Mouse (Mus musculus): Measurements from ENCODE around the gene Adora1. TPM values are rescaled to one million over a fixed set of nuclear protein-coding genes. Genes with fewer than 3 reads are reported as not detected.

Gene Adora1
- polyA plus RNA-seq, 1 experiment, result 28.0 TPM

DNA sequence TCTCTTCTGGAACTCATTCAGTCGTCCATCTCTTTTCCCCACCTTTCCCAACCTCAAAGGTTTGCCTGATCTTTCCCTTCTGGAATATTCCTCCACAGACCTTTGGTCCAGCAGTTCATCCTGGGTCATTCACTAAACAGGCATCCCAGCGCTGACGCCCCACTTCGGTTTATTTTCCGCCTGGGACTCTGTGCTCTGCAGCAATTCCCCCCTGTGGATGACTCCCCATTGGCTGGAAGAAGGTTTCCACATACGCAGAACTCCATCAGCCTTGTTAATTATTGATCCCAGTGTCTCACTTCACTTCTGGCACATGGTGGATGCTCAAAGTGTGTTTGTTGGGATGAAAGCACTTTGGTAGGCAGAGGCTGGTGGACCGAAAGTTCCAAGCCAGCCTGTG is 71.8 kb downstream of the Adora1 start:
- TF ChIP-seq POLR2A (IDR thresholded peaks at IDR 0.05; ENCODE audit: control insufficient read depth, low read depth, low read length) (no peak), CTCF (IDR thresholded peaks at IDR 0.05; ENCODE audit: control insufficient read depth, insufficient read depth, insufficient replicate concordance, low read depth, low read length) (no peak)
- Histone ChIP-seq H3K27me3 (ENCODE audit: control insufficient read depth, insufficient read depth, low read length) (no peaks in the 10 kb centered on the region), H3K36me3 (ENCODE audit: control insufficient read depth, insufficient read depth, low read length) (no peaks in the 10 kb centered on the region), H3K4me1 (ENCODE audit: control insufficient read depth, insufficient read depth, low read length) (no peaks in the 10 kb centered on the region), H3K4me3 (ENCODE audit: control insufficient read depth, low read depth, low read length) (no peak overlapping the region), H3K27ac (ENCODE audit: control insufficient read depth, insufficient read depth, low read depth, low read length) (no peak overlapping the region)

DNA sequence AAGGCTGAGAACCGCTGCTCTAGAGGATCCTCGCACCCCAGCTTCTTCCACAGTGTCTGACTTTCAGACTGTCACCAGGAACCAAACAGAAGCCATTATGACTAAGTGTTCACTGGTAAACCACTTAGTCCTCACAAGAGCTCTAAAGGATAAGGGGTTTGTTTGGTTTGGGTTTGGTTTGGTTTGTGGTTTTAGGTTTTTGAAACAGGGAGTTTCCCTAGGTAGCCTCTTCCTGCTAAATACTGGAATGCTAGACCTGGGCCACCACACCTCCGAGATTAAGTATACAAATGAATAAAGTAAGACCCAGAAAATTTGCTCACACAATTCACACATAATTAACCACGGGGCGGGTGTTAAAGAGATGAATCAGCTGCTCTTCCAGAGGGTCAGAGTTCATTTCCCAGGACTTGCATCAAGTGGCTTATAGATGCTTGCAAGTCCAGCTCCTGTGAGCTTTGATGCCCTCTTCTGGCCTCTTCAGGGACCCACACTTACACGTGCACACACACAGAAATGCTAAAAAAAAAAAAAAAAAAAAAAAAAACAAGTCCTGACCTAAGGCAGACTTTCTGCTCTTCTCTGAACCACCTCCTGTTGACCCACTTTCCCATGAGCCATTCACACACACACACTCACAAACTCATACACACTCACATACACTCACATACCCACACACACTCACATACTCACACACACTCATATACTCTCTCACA is 72.6 kb downstream of the Adora1 start:
- H3K4me1 ChIP-seq (ENCODE audit: control insufficient read depth, insufficient read depth, low read length), result no peaks in the 10 kb centered on the region
- no peaks in the 10 kb centered on the region for H3K36me3 ChIP-seq (ENCODE audit: control insufficient read depth, insufficient read depth, low read length)
- no peak for TF ChIP-seq POLR2A (IDR thresholded peaks at IDR 0.05; ENCODE audit: control insufficient read depth, low read depth, low read length)
- no peak for TF ChIP-seq CTCF (IDR thresholded peaks at IDR 0.05; ENCODE audit: control insufficient read depth, insufficient read depth, insufficient replicate concordance, low read depth, low read length)
- no peaks in the 10 kb centered on the region for H3K27me3 ChIP-seq (ENCODE audit: control insufficient read depth, insufficient read depth, low read length)
- H3K27ac ChIP-seq (ENCODE audit: control insufficient read depth, insufficient read depth, low read depth, low read length), result no peak overlapping the region
- H3K4me3 ChIP-seq (ENCODE audit: control insufficient read depth, low read depth, low read length), result no peak overlapping the region

DNA sequence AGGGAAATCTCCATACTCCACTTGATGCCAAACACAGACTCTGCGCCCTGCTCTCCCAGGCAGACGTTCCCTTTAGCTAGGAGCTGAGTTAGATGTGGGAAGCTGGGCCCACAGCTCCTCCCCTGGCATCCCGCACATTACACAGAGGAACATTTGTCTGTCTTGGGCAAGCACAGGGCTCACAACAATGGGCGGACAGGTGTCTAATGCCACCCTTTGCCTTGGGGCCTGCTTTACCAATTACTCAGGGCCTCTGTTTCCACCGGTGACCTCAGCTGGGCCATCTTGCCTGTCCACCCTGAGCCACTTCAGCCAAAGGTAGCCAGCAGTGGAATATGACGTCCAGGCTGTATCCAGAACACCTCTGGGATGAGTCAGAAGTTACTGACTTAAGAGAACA is 73.8 kb downstream of the Adora1 start:
- no peaks in the 10 kb centered on the region for H3K27me3 ChIP-seq (ENCODE audit: control insufficient read depth, insufficient read depth, low read length)
- no peaks in the 10 kb centered on the region for H3K36me3 ChIP-seq (ENCODE audit: control insufficient read depth, insufficient read depth, low read length)
- no peak for TF ChIP-seq CTCF (IDR thresholded peaks at IDR 0.05; ENCODE audit: control insufficient read depth, insufficient read depth, insufficient replicate concordance, low read depth, low read length)
- no peak overlapping the region for H3K4me3 ChIP-seq (ENCODE audit: control insufficient read depth, low read depth, low read length)
- H3K4me1 ChIP-seq (ENCODE audit: control insufficient read depth, insufficient read depth, low read length), result no peaks in the 10 kb centered on the region
- H3K27ac ChIP-seq (ENCODE audit: control insufficient read depth, insufficient read depth, low read depth, low read length), result no peak overlapping the region

DNA sequence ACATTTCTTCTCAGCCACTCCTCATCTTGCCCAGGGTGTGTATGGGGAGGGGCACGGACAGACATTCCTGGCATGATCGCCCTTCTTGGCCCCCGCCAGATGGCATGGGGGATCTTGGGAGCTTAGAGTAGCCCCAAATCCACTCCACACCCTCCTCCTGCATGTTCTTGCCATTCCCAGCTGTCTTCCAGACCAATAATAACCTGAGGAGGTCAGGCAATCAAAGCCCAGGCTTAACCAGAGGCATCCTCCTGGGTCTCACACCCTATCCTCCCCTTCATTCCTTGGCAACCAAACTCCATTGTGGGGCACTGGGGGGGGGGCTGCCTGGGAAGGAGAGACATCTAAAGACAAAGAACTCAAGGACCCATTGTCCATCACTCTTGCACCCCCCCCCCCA is 74.8 kb downstream of the Adora1 start:
- Histone ChIP-seq H3K4me3 (ENCODE audit: control insufficient read depth, low read depth, low read length) (no peak overlapping the region), H3K36me3 (ENCODE audit: control insufficient read depth, insufficient read depth, low read length) (no peaks in the 10 kb centered on the region), H3K27me3 (ENCODE audit: control insufficient read depth, insufficient read depth, low read length) (no peaks in the 10 kb centered on the region), H3K27ac (ENCODE audit: control insufficient read depth, insufficient read depth, low read depth, low read length) (no peak overlapping the region), H3K4me1 (ENCODE audit: control insufficient read depth, insufficient read depth, low read length) (no peaks in the 10 kb centered on the region)
- no peak for TF ChIP-seq POLR2A (IDR thresholded peaks at IDR 0.05; ENCODE audit: control insufficient read depth, low read depth, low read length)
- no peak for TF ChIP-seq CTCF (IDR thresholded peaks at IDR 0.05; ENCODE audit: control insufficient read depth, insufficient read depth, insufficient replicate concordance, low read depth, low read length)

DNA sequence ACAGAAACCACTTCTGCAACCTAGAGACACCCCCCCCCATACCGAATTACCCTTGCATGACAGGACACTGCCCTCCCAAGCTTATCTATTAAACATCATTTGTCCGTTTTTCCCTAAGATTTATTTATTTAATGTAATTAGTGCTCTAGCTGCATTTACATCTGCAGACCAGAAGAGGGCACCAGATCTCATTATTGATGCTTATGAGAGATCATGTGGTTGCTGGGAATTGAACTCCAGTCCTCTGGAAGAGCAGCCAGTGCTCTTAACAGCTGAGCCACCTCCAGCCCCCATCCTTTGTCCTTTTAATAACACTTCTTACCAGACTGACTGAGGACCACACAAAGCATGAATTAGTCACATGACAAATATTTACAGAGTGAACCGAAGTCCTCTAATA is 80.6 kb downstream of the Adora1 start:
- Histone ChIP-seq H3K4me1 (ENCODE audit: control insufficient read depth, insufficient read depth, low read length) (no peaks in the 10 kb centered on the region), H3K4me3 (ENCODE audit: control insufficient read depth, low read depth, low read length) (no peak overlapping the region), H3K36me3 (ENCODE audit: control insufficient read depth, insufficient read depth, low read length) (no peaks in the 10 kb centered on the region), H3K27ac (ENCODE audit: control insufficient read depth, insufficient read depth, low read depth, low read length) (no peak overlapping the region), H3K27me3 (ENCODE audit: control insufficient read depth, insufficient read depth, low read length) (no peaks in the 10 kb centered on the region)
- TF ChIP-seq POLR2A (IDR thresholded peaks at IDR 0.05; ENCODE audit: control insufficient read depth, low read depth, low read length) (no peak), CTCF (IDR thresholded peaks at IDR 0.05; ENCODE audit: control insufficient read depth, insufficient read depth, insufficient replicate concordance, low read depth, low read length) (no peak)

DNA sequence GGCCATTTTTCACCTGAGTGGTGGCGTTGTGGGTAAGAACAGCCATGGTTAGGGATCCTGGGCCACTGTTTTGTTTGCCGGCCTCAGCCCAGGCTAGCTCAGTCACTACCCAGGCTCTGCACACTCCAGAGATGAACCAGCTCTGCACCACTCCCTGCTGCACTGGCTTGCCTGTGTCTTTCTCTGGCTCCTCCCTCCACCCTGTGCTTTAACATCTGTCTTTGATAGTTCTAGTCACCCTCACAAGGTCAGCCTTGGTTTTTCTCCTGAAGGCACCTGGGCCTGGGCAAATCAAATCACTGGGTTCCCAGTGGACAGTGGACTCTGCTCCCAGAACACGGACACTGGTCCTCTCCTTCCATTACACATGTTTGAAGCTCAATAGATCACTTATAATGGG is 81.1 kb downstream of the Adora1 start:
- no peaks in the 10 kb centered on the region for H3K27me3 ChIP-seq (ENCODE audit: control insufficient read depth, insufficient read depth, low read length)
- no peak overlapping the region for H3K4me3 ChIP-seq (ENCODE audit: control insufficient read depth, low read depth, low read length)
- TF ChIP-seq CTCF (IDR thresholded peaks at IDR 0.05; ENCODE audit: control insufficient read depth, insufficient read depth, insufficient replicate concordance, low read depth, low read length) (no peak), POLR2A (IDR thresholded peaks at IDR 0.05; ENCODE audit: control insufficient read depth, low read depth, low read length) (no peak)
- H3K4me1 ChIP-seq (ENCODE audit: control insufficient read depth, insufficient read depth, low read length), result no peaks in the 10 kb centered on the region
- no peak overlapping the region for H3K27ac ChIP-seq (ENCODE audit: control insufficient read depth, insufficient read depth, low read depth, low read length)
- H3K36me3 ChIP-seq (ENCODE audit: control insufficient read depth, insufficient read depth, low read length), result no peaks in the 10 kb centered on the region

DNA sequence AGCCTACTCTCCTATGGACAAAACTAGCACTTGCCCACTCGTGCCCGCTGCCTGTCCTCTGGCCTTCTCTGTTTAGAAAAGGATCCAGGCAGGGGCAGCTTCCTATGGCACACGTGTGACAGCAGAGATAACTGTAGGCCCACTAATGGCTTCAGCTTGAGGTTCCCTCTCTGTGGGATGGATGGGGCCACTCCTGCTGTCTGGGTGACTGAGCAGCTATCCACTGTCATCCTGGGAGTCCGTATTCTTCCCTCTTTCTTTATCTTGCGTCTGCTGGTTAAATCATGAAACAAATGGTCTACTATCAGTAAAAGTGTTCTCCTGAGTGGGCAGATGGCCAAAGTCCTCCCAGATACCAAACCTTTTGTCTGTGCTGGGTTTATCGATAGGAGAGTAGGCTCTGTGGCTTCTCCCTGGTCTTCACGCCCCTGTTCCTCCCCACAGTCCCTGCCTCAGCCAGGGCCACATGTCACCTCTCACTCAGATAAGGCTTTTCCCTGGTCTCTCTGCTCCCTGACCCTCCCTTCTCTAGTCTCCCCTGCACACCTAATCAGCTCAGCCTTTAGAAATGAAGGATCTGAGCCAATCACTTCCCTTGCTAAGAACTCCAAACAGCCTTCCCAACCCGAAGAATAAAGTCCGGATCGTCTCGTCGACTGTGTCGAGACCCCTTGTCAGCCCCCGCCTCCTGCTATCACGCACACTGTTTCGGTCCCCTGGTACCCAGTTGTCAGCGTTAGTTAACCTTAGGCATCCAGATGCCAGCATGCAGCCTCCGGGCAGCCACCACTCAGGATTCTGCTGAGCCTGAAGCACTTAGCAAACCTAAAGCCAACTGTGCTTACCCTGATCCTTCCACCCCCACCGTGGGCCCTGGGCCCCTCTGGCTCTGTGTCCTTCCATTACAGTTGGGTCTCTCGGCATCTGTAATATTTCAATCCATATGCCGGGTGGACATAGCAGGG is 82.3 kb downstream of the Adora1 start:
- H3K36me3 ChIP-seq (ENCODE audit: control insufficient read depth, insufficient read depth, low read length), result no peaks in the 10 kb centered on the region
- H3K4me3 ChIP-seq (ENCODE audit: control insufficient read depth, low read depth, low read length), result no peak overlapping the region
- H3K27me3 ChIP-seq (ENCODE audit: control insufficient read depth, insufficient read depth, low read length), result no peaks in the 10 kb centered on the region
- TF ChIP-seq POLR2A (IDR thresholded peaks at IDR 0.05; ENCODE audit: control insufficient read depth, low read depth, low read length) (no peak), CTCF (IDR thresholded peaks at IDR 0.05; ENCODE audit: control insufficient read depth, insufficient read depth, insufficient replicate concordance, low read depth, low read length) (no peak)
- H3K27ac ChIP-seq (ENCODE audit: control insufficient read depth, insufficient read depth, low read depth, low read length), result no peak overlapping the region
- no peaks in the 10 kb centered on the region for H3K4me1 ChIP-seq (ENCODE audit: control insufficient read depth, insufficient read depth, low read length)
